Mouse (Mus musculus) bone marrow macrophage, adult 2 months (primary cell): ENCODE results near the gene Gm45213.
A peak's percentile ranks its signal among the peaks of the same experiment; 100 is the strongest.

Experiments used
- CTCF ChIP-seq: IDR thresholded peaks from 2 replicates; pipeline ENCODE4 v1.5.1; 2012; ENCODE audit warnings: low read depth, mild to moderate bottlenecking, low read length, moderate library complexity
- POLR2A ChIP-seq: IDR thresholded peaks from 2 replicates; pipeline ENCODE4 v1.6.1; 2012; ENCODE audit warnings: mild to moderate bottlenecking, low read depth, low read length, borderline replicate concordance

DNA sequence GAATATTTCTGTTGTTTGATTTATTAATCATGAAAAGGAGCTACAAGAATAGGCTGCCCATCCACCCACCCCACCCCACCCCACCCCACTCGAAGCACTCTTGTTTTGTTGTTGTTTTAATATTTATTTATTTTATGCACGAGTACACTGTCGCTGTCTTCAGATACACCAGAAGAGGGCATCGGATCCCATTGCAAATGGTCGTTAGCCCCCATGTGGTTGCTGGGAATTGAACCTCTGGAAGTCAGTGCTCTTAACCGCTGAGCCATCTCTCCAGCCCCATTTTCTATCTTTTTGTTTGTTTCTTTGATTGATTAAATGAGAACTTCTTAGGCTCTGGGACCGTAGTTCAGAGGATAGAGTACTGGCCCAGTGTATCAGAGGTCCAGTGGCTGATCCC, 64.5 kb downstream of the Gm45213 start:
- 0 out of 2 replicates have a peak, but pooled peaks have one; percentile 27 for TF ChIP-seq CTCF
- TF ChIP-seq POLR2A: no peak
